Comparison of ENCODE assay signal across 7 mouse cellular contexts in the genomic region with DNA sequence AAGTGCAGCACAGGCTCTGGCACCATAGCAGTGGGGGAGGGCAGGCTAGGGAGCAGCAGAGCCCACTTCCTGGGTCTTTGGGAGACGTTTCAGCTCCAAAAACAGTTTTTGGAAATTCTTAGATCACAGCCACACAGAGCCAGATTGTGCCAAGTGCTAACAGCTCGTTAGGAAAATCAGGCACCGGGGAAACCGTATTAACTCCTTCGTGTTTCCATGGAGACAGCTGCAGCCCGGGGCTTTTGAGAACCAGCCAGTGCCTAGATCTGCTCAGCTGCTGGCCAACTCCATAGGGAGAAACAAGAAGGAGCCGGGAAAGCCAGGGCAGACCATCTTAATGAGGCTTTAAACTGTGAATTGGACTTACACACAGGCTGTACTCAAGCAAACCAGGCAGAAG. TPM values are rescaled to one million over a fixed set of nuclear protein-coding genes. Genes with fewer than 3 reads are reported as not detected.
DNase-seq lines count a peak whose midpoint lies in the region; ATAC-seq lines count a peak whose summit lies in the region.

No protein-coding gene starts in this region.

- peaks cover 15% of the 10 kb centered on the region for H3K4me1 ChIP-seq in midbrain, embryonic 12.5 days
- peaks cover 18% of the 10 kb centered on the region; the same call in 1 of the 2 replicates for H3K4me1 ChIP-seq in intestine, embryonic 16.5 days (ENCODE audit: control insufficient read depth, insufficient read depth, low read length)

- H3K4me2 ChIP-seq in midbrain, embryonic 12.5 days (replicated peaks) = peak overlapping the region; percentile 27
- no peak overlapping the region for H3K4me2 ChIP-seq in intestine, embryonic 16.5 days (ENCODE audit: low read depth, low read length)

- peak; percentile 87 for ATAC-seq in midbrain, embryonic 12.5 days (ENCODE audit: low FRiP score, low read depth)
- ATAC-seq in intestine, embryonic 16.5 days = no peak

- no peaks in the 10 kb centered on the region for H3K27me3 ChIP-seq in midbrain, embryonic 12.5 days
- no peaks in the 10 kb centered on the region for H3K27me3 ChIP-seq in intestine, embryonic 16.5 days (replicated peaks; ENCODE audit: control insufficient read depth, insufficient read depth, low read length)

- 3% methylated on average over 7 of the region's 7 CpGs for WGBS in midbrain, embryonic 12.5 days
- 22% methylated on average over 7 of the region's 7 CpGs for WGBS in intestine, embryonic 16.5 days

- H3K27ac ChIP-seq in midbrain, embryonic 12.5 days (replicated peaks) = peak overlapping the region; percentile 86
- H3K27ac ChIP-seq in intestine, embryonic 16.5 days (ENCODE audit: low read length) = no peak overlapping the region

- no peak overlapping the region for H3K9ac ChIP-seq in midbrain, embryonic 12.5 days (replicated peaks)
- no peak overlapping the region for H3K9ac ChIP-seq in intestine, embryonic 16.5 days (ENCODE audit: low read depth, low read length)

- H3K36me3 ChIP-seq in midbrain, embryonic 12.5 days = no peaks in the 10 kb centered on the region
- no peaks in the 10 kb centered on the region for H3K36me3 ChIP-seq in intestine, embryonic 16.5 days (ENCODE audit: control insufficient read depth, insufficient read depth, low read length)

- DNase-seq in MN1 (ENCODE audit: low spot score) = peak; percentile 79
- peak; percentile 32 to 39 for DNase-seq in adrenal gland, postnatal 36 days
- DNase-seq in frontal cortex, postnatal 36 days (ENCODE audit: low spot score in 2 of 2) = peak; percentile 77 to 88
- peak; percentile 89 for DNase-seq in layer of hippocampus, adult 9-11 months
- no peak for DNase-seq in thymus, postnatal 14 days

- H3K4me3 ChIP-seq in midbrain, embryonic 12.5 days = no peak overlapping the region
- no peak overlapping the region for H3K4me3 ChIP-seq in intestine, embryonic 16.5 days (ENCODE audit: low read length)

- H3K9me3 ChIP-seq in midbrain, embryonic 12.5 days = no peaks in the 10 kb centered on the region
- H3K9me3 ChIP-seq in intestine, embryonic 16.5 days (ENCODE audit: control insufficient read depth, low read length) = no peaks in the 10 kb centered on the region

RNA-seq across cellular contexts. Expression of gene Galnt15, which starts 11.9 kb away (rescaled TPM):
- total RNA-seq in adrenal gland, postnatal 36 days (2021) = 1 to 10 TPM; 5.3 to 9.9 TPM
- polyA plus RNA-seq in midbrain, embryonic 12.5 days (2016; fragmentation: Nextera tagmentation; extraction: Ambion mirVana) = 0.09 and 0.10 TPM in 2 replicates
- polyA plus RNA-seq in intestine, embryonic 16.5 days (2015; fragmentation: Nextera tagmentation; extraction: Ambion mirVana) = 0.02 and 0.05 TPM in 2 replicates
